Mouse (Mus musculus): ENCODE measurements around the gene 4930451I11Rik. TPM values are rescaled to one million over a fixed set of nuclear protein-coding genes. Genes with fewer than 3 reads are reported as not detected.

4930451I11Rik gene
- polyA plus RNA-seq, 1 experiment from 2014 or later, result not detected

DNA sequence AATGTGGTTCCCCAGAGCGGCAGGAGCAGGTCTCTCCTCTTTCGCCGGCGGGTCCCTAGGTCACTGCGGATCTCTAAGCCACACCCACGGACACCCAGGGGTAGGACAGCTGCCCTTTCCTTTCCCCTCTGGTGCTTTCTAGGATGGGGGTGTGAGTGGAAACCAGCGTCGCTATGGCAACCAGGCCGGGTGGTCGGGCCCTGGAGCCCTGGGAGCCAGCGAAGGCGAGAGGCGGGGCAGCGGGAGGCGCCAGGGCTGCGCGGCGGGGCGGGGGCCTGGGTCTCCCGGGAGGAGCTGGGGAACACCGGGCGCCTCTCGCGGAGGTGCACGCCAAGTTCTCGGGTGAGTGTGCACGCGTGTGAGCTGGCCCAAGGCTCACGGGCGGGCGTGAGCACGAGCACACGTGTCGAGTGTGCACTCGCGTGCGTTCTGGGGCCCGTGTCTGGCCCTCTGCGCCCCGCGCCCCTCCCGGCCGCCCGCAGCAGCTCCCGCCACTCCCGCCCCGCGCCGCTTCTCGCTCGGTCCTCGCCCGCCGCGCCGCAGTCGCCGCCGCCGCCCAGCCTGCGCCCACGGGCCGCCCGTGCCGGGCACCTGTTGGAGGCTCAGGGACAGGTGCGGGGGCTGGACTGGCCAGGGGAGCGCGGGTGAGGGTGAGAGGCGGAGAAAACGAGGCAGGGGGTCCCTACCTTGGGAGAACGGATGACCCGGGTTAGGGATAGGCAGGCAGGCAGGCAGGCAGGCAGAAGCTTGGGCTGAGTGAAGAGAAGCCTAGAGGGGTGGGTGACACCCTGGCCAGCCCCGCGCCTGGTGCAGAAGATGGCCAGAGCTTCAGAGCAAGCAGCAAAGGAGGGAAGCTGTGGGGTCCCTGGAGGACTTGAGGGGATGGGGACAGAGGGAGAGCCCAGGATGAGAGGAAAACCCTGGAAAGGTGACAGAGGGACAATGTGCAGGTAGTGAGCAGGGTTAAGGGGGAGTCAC is 16.3 kb upstream of the 4930451I11Rik start:
- Histone ChIP-seq H3K9ac (ENCODE audit: low read depth, low read length) (peak overlapping the region; percentile 84), H3K4me2 (ENCODE audit: low read length) (peak overlapping the region; percentile 99), H3K4me3 (ENCODE audit: low read depth, low read length) (peak overlapping the region; percentile 72), H3K36me3 (ENCODE audit: control insufficient read depth, insufficient read depth, low read length) (peaks cover 4% of the 10 kb centered on the region), H3K27me3 (ENCODE audit: control insufficient read depth, insufficient read depth, low read depth, low read length) (peaks cover 5% of the 10 kb centered on the region; the same call in 1 of the 2 replicates), H3K9me3 (replicated peaks; ENCODE audit: control insufficient read depth, low read length, poor library complexity, severe bottlenecking) (no peaks in the 10 kb centered on the region), H3K4me1 (ENCODE audit: control insufficient read depth, insufficient read depth, low read length) (peaks cover 16% of the 10 kb centered on the region), H3K27ac (ENCODE audit: low read length) (peak overlapping the region; percentile 47)
- under 1% methylated on average over 46 of the region's 74 CpGs for WGBS
- peak; percentile 55 for ATAC-seq

- no peak for ATAC-seq
- Histone ChIP-seq H3K27ac (ENCODE audit: low read length) (peak within 1 kb of the TSS; percentile 47), H3K4me2 (ENCODE audit: low read length) (peak within 1 kb of the TSS; percentile 99), H3K27me3 (ENCODE audit: control insufficient read depth, insufficient read depth, low read depth, low read length) (peaks cover 5% of the 10 kb centered on the region; the same call in 1 of the 2 replicates), H3K9me3 (replicated peaks; ENCODE audit: control insufficient read depth, low read length, poor library complexity, severe bottlenecking) (no peaks in the 10 kb centered on the region), H3K4me1 (ENCODE audit: control insufficient read depth, insufficient read depth, low read length) (peaks cover 16% of the 10 kb centered on the region), H3K4me3 (ENCODE audit: low read depth, low read length) (peak within 1 kb of the TSS; percentile 72), H3K9ac (ENCODE audit: low read depth, low read length) (peak within 1 kb of the TSS; percentile 84), H3K36me3 (ENCODE audit: control insufficient read depth, insufficient read depth, low read length) (no peaks in the 10 kb centered on the region; the same call in 1 of the 2 replicates)
- 15% methylated on average over 4 of the region's 4 CpGs for WGBS
Measured at GRCm38 (mm10) chr7:126847116-126847420, 15.6 kb upstream of the 4930451I11Rik start, which contains the start of gene Doc2a. Doc2a (plus strand) TSS chr7:126847416.

DNA sequence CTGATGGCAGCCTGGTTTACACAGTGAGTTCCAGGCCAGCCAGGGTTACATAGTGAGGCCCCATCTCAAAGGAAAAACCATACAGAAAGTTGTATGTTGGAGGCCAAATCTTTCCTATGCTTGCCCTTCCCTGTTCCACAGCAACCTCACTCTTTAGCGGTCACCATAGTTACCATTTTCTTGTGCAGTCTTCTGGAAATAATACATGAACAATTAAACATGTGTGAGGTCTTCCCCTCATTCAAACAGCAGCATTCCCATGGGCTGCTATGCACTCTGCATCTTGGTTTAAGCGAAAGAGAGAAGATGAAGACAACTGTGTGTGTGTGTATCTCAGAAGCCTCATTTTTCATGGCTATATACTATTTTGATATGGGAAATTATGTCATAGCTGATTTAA is 14.1 kb upstream of the 4930451I11Rik start:
- Histone ChIP-seq H3K27ac (ENCODE audit: low read length) (no peak overlapping the region), H3K4me3 (ENCODE audit: low read depth, low read length) (no peak overlapping the region), H3K9me3 (replicated peaks; ENCODE audit: control insufficient read depth, low read length, poor library complexity, severe bottlenecking) (no peaks in the 10 kb centered on the region), H3K9ac (ENCODE audit: low read depth, low read length) (no peak overlapping the region), H3K27me3 (ENCODE audit: control insufficient read depth, insufficient read depth, low read depth, low read length) (peaks cover 5% of the 10 kb centered on the region; the same call in 1 of the 2 replicates), H3K36me3 (ENCODE audit: control insufficient read depth, insufficient read depth, low read length) (no peaks in the 10 kb centered on the region), H3K4me1 (ENCODE audit: control insufficient read depth, insufficient read depth, low read length) (peaks cover 16% of the 10 kb centered on the region), H3K4me2 (ENCODE audit: low read length) (no peak overlapping the region)
- 63% methylated on average over 2 of the region's 2 CpGs for WGBS
- ATAC-seq, result no peak

GRCm38 (mm10) chr7:126843276-126843675 is 11.8 kb upstream of the 4930451I11Rik start:
- H3K4me2 ChIP-seq (ENCODE audit: low read length), result no peak overlapping the region
- H3K27me3 ChIP-seq (ENCODE audit: control insufficient read depth, insufficient read depth, low read depth, low read length), result no peaks in the 10 kb centered on the region
- H3K9ac ChIP-seq (ENCODE audit: low read depth, low read length), result no peak overlapping the region
- H3K4me1 ChIP-seq (ENCODE audit: control insufficient read depth, insufficient read depth, low read length), result peaks cover 4% of the 10 kb centered on the region; the same call in 1 of the 2 replicates
- H3K4me3 ChIP-seq (ENCODE audit: low read depth, low read length), result no peak overlapping the region
- no peak for ATAC-seq
- no peaks in the 10 kb centered on the region for H3K36me3 ChIP-seq (ENCODE audit: control insufficient read depth, insufficient read depth, low read length)
- no peak overlapping the region for H3K27ac ChIP-seq (ENCODE audit: low read length)
- no peaks in the 10 kb centered on the region for H3K9me3 ChIP-seq (replicated peaks; ENCODE audit: control insufficient read depth, low read length, poor library complexity, severe bottlenecking)
- 82% methylated on average over 9 of the region's 9 CpGs for WGBS

GRCm38 (mm10) chr7:126833294-126833693 is 1.9 kb upstream of the 4930451I11Rik start:
- 95% methylated on average over 1 of the region's 1 CpGs for WGBS
- Histone ChIP-seq H3K27ac (ENCODE audit: low read length) (no peak overlapping the region), H3K9ac (ENCODE audit: low read depth, low read length) (no peak overlapping the region), H3K36me3 (ENCODE audit: control insufficient read depth, insufficient read depth, low read length) (peaks cover 4% of the 10 kb centered on the region; the same call in 1 of the 2 replicates), H3K4me2 (ENCODE audit: low read length) (no peak overlapping the region), H3K4me1 (ENCODE audit: control insufficient read depth, insufficient read depth, low read length) (peaks cover 4% of the 10 kb centered on the region; the same call in 1 of the 2 replicates), H3K27me3 (ENCODE audit: control insufficient read depth, insufficient read depth, low read depth, low read length) (no peaks in the 10 kb centered on the region), H3K9me3 (replicated peaks; ENCODE audit: control insufficient read depth, low read length, poor library complexity, severe bottlenecking) (no peaks in the 10 kb centered on the region), H3K4me3 (ENCODE audit: low read depth, low read length) (no peak overlapping the region)
- no peak for ATAC-seq

- peak; percentile 89 for ATAC-seq
- WGBS, result under 1% methylated on average over 21 of the region's 21 CpGs
- Histone ChIP-seq H3K9me3 (replicated peaks; ENCODE audit: control insufficient read depth, low read length, poor library complexity, severe bottlenecking) (no peaks in the 10 kb centered on the region), H3K4me1 (ENCODE audit: control insufficient read depth, insufficient read depth, low read length) (peaks cover 4% of the 10 kb centered on the region; the same call in 1 of the 2 replicates), H3K4me3 (ENCODE audit: low read depth, low read length) (peak overlapping the region; percentile 29), H3K9ac (ENCODE audit: low read depth, low read length) (peak overlapping the region; percentile 38), H3K27ac (ENCODE audit: low read length) (0 out of 2 replicates have a peak overlapping the region, but pooled peaks have one; percentile 37), H3K36me3 (ENCODE audit: control insufficient read depth, insufficient read depth, low read length) (peaks cover 4% of the 10 kb centered on the region; the same call in 1 of the 2 replicates), H3K27me3 (ENCODE audit: control insufficient read depth, insufficient read depth, low read depth, low read length) (no peaks in the 10 kb centered on the region), H3K4me2 (ENCODE audit: low read length) (peak overlapping the region; percentile 63)
Measured at GRCm38 (mm10) chr7:126832036-126832598, 678 bp upstream of the 4930451I11Rik start.

- no peaks in the 10 kb centered on the region for H3K27me3 ChIP-seq (ENCODE audit: control insufficient read depth, insufficient read depth, low read depth, low read length)
- H3K4me3 ChIP-seq (ENCODE audit: low read depth, low read length), result no peak overlapping the region
- no peaks in the 10 kb centered on the region for H3K9me3 ChIP-seq (replicated peaks; ENCODE audit: control insufficient read depth, low read length, poor library complexity, severe bottlenecking)
- peak overlapping the region; percentile 3; the same call in 1 of the 2 replicates for H3K9ac ChIP-seq (ENCODE audit: low read depth, low read length)
- no peak overlapping the region for H3K27ac ChIP-seq (ENCODE audit: low read length)
- H3K4me2 ChIP-seq (ENCODE audit: low read length), result no peak overlapping the region
- 81% methylated on average over 5 of the region's 5 CpGs for WGBS
- no peak for ATAC-seq
- H3K4me1 ChIP-seq (ENCODE audit: control insufficient read depth, insufficient read depth, low read length), result peaks cover 32% of the 10 kb centered on the region
- peaks cover 4% of the 10 kb centered on the region; the same call in 1 of the 2 replicates for H3K36me3 ChIP-seq (ENCODE audit: control insufficient read depth, insufficient read depth, low read length)
Measured at GRCm38 (mm10) chr7:126825952-126826351, 5.5 kb downstream of the 4930451I11Rik start.

GRCm38 (mm10) chr7:126825403-126825802 is 6.0 kb downstream of the 4930451I11Rik start:
- peak overlapping the region; percentile 82 for H3K4me2 ChIP-seq (ENCODE audit: low read length)
- H3K9ac ChIP-seq (ENCODE audit: low read depth, low read length), result peak overlapping the region; percentile 33
- no peak for ATAC-seq
- H3K9me3 ChIP-seq (replicated peaks; ENCODE audit: control insufficient read depth, low read length, poor library complexity, severe bottlenecking), result no peaks in the 10 kb centered on the region
- peaks cover 4% of the 10 kb centered on the region; the same call in 1 of the 2 replicates for H3K36me3 ChIP-seq (ENCODE audit: control insufficient read depth, insufficient read depth, low read length)
- H3K4me3 ChIP-seq (ENCODE audit: low read depth, low read length), result 0 out of 2 replicates have a peak overlapping the region, but pooled peaks have one; percentile 0
- no peaks in the 10 kb centered on the region for H3K27me3 ChIP-seq (ENCODE audit: control insufficient read depth, insufficient read depth, low read depth, low read length)
- no peak overlapping the region for H3K27ac ChIP-seq (ENCODE audit: low read length)
- WGBS, result 32% methylated on average over 8 of the region's 8 CpGs
- H3K4me1 ChIP-seq (ENCODE audit: control insufficient read depth, insufficient read depth, low read length), result peaks cover 32% of the 10 kb centered on the region

Data from midbrain, embryonic 16.5 days (tissue).